Mouse (Mus musculus) c-Kit-negative CD71-positive TER-119-positive erythroid progenitor cells, embryonic 14.5 days (primary cell): ENCODE measurements around the gene Olfr732.

Experiments
- DNase-seq: peaks from one replicate; pipeline ENCODE4 v3.0.0-alpha.2; 2013; ENCODE audit warnings: low read depth, low spot score

The Olfr732 gene

GRCm38 (mm10) chr14:50284106-50284505, at the start of gene Olfr732:
TSS of gene Olfr732 (minus strand) at chr14:50284206.
- DNase-seq, result no peak

DNA sequence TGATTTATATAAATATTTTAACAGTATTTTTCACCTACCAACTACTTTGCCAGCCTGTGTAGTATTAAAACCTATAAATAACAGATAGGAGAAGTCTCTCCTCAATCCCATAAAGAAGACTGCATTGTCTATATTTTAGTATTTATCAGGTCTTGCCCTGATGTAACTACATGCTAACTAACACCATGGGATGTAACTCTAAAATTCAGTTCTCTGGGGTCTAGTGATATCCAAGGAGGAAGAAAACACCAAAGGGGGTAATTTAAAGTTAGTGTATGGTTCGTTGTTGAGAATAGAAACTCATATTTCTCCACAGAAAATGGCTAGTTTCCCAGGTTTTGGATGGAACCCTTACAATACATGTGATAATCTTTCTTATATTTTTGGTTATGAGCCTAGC, 42.7 kb upstream of the Olfr732 start, which contains the start of gene Olfr734:
Gene Olfr734 (minus strand): TSS at position 101 of the 400 bp plus-strand sequence.
- no peak for DNase-seq

DNA sequence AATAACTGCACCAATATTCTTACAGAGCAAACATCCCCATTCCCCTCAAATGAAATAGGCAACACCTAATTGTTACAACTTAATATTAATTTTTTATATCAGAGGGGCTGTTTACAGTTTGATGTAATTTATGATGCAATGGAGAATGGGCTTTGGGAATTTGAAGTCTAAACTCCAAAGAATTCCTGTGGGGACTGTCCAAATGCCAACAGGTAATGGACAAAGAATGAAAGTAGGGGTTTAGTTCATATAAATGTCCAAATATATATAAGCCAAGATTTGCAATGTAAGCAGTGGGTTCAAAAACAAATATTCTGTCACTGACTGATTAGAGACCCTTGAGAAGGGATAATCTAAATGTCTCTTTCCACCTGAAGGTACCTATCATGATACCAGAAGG, 17.4 kb upstream of the Olfr732 start, which contains the start of gene Olfr733:
Gene Olfr733 (minus strand): TSS at position 101 of the 400 bp plus-strand sequence.
- no peak for DNase-seq

DNA sequence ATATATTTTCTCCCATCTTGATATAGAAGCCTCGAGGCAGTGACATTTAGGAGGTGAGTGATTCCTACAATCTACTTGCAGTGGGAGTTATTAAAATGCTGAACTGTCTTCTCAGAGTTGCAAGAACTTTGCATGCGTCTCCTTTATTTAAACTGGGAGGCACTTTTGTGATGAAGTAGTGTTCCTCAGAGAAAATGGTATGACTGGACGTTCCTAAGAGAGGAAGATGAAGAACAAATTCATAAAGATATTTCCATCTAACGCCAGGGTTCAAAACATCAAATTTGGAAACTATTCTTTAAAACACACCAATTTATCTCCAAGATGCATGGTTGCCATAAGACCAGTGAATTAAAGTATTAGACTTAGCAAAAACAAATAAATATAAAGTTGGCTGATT, 42.2 kb downstream of the Olfr732 start, which contains the start of gene Olfr731:
Gene Olfr731 (minus strand): TSS at position 101 of the 400 bp plus-strand sequence.
- no peak for DNase-seq
